Mouse (Mus musculus) lung, adult 2 months (tissue): ENCODE data around the gene Tada1.

Experiments
- CTCF ChIP-seq: fragments of 200-500 bp; IDR thresholded peaks from 2 replicates; pipeline ENCODE4 v1.5.1; 2011; ENCODE audit warnings: mild to moderate bottlenecking, low read length, control low read depth; ENCODE audit not compliant: insufficient read depth
- POLR2A ChIP-seq: fragments of 200-500 bp; IDR thresholded peaks from 2 replicates; pipeline ENCODE4 v1.6.1; 2011; ENCODE audit warnings: low read depth, mild to moderate bottlenecking, control low read depth, low read length, borderline replicate concordance; ENCODE audit errors: extremely low read depth

GRCm38 (mm10) chr1:166382626-166383025, 3.7 kb downstream of the Tada1 start:
- TF ChIP-seq POLR2A: no peak
- TF ChIP-seq CTCF: no peak
